Mouse (Mus musculus) layer of hippocampus, adult 2 months (tissue): ENCODE measurements at regions not wholly inside any gene's neighbourhood (a gene's known extent, or its start where the extent isn't known, plus 50 kb on each side); places are given as distances from the start of the nearest gene placed in this dataset.

Source experiments
- DNase-seq, 2 experiments: peaks; one replicate each; pipeline ENCODE4 v3.0.0; 2022; ENCODE audit warnings: low spot score in 2 of 2
- H3K27ac ChIP-seq: fragments of 200-600 bp; 2 replicates; pipeline ENCODE4 v1.8.1; 2022
- H3K4me3 ChIP-seq: fragments of 200-600 bp; 2 replicates; pipeline ENCODE4 v1.8.1; 2022; ENCODE audit warnings: mild to moderate bottlenecking
- CTCF ChIP-seq: fragments of 200-600 bp; conservative IDR thresholded peaks from 2 replicates; pipeline ENCODE4 v1.8.1; 2022; ENCODE audit warnings: antibody characterized with exemption, mild to moderate bottlenecking, moderate library complexity

DNA sequence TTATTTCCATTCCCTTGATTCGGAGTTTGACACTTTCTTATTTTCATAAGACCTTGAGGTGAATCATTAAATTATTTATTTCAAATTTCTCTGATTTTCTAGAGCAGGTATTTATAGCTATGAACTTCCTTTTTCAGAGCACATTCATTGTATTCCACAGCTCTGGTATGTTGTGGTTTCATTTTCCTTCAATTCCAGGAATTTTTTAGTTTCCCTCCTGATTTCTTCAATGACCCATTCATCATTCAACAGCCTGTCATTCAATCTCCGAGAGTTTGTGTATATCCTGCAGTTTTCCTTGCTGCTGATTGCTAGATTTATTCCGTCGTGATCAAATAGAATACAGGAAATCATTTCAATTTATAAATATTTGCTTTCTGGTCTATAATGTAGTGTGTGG, 264.7 kb upstream of the Rtl1 start:
- DNase-seq = no peak
- H3K27ac ChIP-seq = no peak overlapping the region
- no peak overlapping the region for H3K4me3 ChIP-seq
- TF ChIP-seq CTCF = no peak

DNA sequence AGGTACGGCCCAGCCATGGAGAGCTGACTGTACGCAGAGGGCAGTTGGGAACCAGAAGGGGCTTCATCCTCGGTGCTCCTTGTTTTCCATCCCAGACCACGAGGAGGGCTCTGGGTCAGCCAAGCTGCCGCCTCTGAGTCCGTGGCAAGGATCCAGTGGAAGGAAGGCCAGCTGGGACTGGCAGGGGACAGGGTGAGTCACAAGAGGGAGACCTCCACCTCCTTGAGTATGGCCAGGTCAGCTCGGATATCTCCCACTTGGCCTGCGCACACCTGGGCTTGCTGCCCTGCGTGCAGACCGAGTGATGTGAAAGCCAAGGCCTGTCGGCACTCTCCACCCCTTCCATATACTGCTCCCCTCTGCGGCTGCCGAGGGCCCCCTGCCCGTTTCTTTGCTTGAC, 270.9 kb upstream of the Rtl1 start:
- no peak for TF ChIP-seq CTCF
- no peak overlapping the region for H3K4me3 ChIP-seq
- no peak overlapping the region for H3K27ac ChIP-seq
- no peak for DNase-seq

- Histone ChIP-seq H3K27ac (no peak overlapping the region), H3K4me3 (no peak overlapping the region)
- no peak for TF ChIP-seq CTCF
- DNase-seq = no peak
These were observed 274.3 kb upstream of the Rtl1 start for GRCm38 (mm10) chr12:109874466-109874865.

GRCm38 (mm10) chr12:109881108-109881507, 281.0 kb upstream of the Rtl1 start:
- no peak overlapping the region for H3K27ac ChIP-seq
- no peak for DNase-seq
- H3K4me3 ChIP-seq = no peak overlapping the region
- TF ChIP-seq CTCF = no peak

- TF ChIP-seq CTCF = no peak
- Histone ChIP-seq H3K4me3 (no peak overlapping the region), H3K27ac (no peak overlapping the region)
- DNase-seq = no peak
These were observed 291.1 kb upstream of the Rtl1 start for GRCm38 (mm10) chr12:109891206-109891605.

- TF ChIP-seq CTCF = no peak
- DNase-seq = no peak
- no peak overlapping the region for H3K4me3 ChIP-seq
- no peak overlapping the region for H3K27ac ChIP-seq
These were observed 292.7 kb upstream of the Rtl1 start for GRCm38 (mm10) chr12:109892834-109893233.

DNA sequence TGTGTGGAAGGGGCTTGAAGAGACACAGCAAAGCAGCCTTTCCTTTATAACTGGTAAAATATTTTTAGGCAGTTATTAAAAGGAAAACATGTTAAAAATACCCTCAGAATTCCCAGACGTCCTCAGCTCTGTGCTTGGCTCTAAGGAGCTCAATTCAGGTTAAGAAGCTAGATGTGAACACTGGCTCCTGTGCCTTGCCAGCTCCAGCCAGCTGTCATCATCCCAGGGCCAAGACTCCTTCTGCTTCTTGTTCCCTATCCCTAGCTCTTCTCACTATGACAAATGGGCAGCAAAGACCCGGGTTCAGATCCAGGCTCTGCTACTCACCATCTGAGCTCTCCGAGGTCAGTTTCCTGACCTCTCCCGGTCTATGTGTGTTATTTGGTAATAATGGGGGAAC, 293.5 kb upstream of the Rtl1 start:
- TF ChIP-seq CTCF = no peak
- H3K27ac ChIP-seq = no peak overlapping the region
- H3K4me3 ChIP-seq = no peak overlapping the region
- no peak for DNase-seq

GRCm38 (mm10) chr12:109895389-109895788, 295.3 kb upstream of the Rtl1 start:
- no peak for DNase-seq
- TF ChIP-seq CTCF = no peak
- no peak overlapping the region for H3K27ac ChIP-seq
- H3K4me3 ChIP-seq = no peak overlapping the region

GRCm38 (mm10) chr12:109896397-109896796, 296.3 kb upstream of the Rtl1 start:
- DNase-seq = no peak
- TF ChIP-seq CTCF = no peak
- no peak overlapping the region for H3K27ac ChIP-seq
- no peak overlapping the region for H3K4me3 ChIP-seq

- no peak for DNase-seq
- no peak overlapping the region for H3K27ac ChIP-seq
- no peak overlapping the region for H3K4me3 ChIP-seq
- TF ChIP-seq CTCF = no peak
These were observed 296.8 kb upstream of the Rtl1 start for GRCm38 (mm10) chr12:109896906-109897305.

DNA sequence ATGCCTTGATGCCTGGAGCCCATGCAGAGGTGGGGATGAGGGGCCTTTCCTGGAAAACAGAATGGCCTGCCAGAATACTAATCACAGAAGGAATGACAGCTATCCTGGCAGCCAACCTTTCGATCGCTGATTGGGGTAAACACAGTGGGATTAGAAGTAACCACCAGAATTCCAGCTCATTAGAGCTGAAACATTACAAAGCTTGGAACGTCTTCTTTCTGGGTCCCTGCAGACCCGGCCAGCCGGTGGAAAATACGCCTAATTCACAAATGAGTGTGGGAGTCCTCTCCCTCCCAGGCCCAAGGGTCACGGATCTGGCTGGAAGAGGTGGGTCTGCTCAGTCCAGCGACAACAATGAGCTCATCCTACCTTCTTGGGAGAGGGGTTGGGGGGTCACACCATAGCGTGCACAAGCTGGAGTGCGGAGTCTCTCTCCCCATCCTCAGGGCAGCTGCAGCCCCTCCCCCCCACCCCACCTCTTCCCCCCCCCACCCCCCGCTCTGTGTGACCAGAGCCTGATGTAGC, 297.8 kb upstream of the Rtl1 start:
- DNase-seq = no peak

GRCm38 (mm10) chr12:109899420-109899819, 299.3 kb upstream of the Rtl1 start:
- Histone ChIP-seq H3K4me3 (no peak overlapping the region), H3K27ac (no peak overlapping the region)
- TF ChIP-seq CTCF = no peak
- DNase-seq = no peak

More for the DNA sequence above, 297.8 kb upstream of the Rtl1 start:
- no peak for TF ChIP-seq CTCF
- no peak overlapping the region for H3K27ac ChIP-seq
- H3K4me3 ChIP-seq = no peak overlapping the region

DNA sequence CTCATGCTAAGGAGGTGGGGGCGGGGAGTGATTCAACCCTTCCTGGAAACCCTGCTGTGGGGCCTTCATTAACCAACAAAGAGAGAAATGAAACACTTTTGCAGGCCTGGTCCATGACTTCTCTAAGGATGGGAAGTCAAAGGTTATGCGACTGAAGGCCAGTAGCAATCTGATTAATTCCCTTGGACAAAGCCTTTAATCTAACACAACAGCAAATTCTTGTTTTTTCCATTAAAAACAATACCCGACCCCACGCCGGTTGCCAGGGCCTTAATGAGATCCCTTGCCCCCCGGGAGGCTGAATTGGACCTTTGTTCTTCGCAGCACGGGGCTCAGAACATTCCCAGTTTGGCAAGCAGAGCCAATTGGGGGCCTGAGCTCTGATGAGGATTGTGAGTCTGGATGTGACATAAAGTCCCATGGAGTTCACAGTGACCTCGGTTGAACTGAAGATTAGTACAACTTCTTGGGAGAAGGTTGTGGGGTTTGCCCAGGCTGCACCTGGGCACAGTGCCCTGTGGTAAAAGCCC, 310.9 kb upstream of the Rtl1 start:
- peak in 1 of 2 experiments; percentile 5 for DNase-seq
- no peak overlapping the region for H3K27ac ChIP-seq
- no peak for TF ChIP-seq CTCF
- H3K4me3 ChIP-seq = no peak overlapping the region

DNA sequence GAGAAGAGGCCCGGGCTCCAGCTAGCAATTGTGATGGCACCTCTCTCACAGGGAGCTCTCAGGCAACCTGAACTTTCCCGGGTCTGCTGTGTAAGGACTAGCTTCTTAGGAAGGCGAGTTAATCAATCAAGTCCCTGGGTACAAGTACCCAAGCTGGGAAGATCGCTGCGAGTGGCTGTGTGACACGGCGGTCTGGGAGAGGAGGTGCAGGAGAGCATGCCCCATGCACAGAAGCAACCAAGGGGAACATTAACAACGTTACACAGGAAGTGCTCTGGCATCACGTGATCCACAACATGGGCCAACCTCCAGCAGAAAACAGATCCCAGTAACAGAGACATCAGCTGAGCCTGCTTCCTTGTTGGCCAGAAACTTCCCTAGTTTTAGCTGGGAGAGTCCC, 311.4 kb upstream of the Rtl1 start:
- H3K27ac ChIP-seq = no peak overlapping the region
- no peak for TF ChIP-seq CTCF

DNA sequence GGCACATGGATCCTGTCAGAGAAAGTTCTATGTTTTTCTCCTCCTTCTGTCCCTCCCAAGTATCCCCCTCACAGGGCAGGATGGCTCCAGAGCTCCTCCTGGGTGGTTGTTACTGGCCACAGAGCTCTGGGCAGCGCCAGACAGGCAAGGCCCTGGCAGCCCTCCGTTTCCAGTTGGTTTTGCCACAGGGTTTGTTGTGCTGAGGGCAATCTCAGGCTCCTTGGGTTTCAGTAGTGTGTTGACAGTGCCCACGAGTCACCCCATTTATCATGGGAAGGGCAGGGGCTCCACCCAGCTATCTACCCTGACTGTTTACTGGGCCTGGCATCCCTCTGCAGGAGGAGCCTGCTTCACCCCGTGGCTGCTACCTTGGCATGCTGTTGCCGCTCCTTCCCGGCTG, 317.6 kb upstream of the Rtl1 start:
- Histone ChIP-seq H3K27ac (no peak overlapping the region), H3K4me3 (no peak overlapping the region)
- DNase-seq = no peak
- TF ChIP-seq CTCF = no peak

More for the DNA sequence above, 311.4 kb upstream of the Rtl1 start:
- no peak overlapping the region for H3K4me3 ChIP-seq
- no peak for DNase-seq
